Mouse (Mus musculus): ENCODE data around the gene Pappa2. TPM values are rescaled to one million over a fixed set of nuclear protein-coding genes. Genes with fewer than 3 reads are reported as not detected.

Pappa2 gene
- total and polyA plus RNA-seq, 2 experiments: not detected

DNA sequence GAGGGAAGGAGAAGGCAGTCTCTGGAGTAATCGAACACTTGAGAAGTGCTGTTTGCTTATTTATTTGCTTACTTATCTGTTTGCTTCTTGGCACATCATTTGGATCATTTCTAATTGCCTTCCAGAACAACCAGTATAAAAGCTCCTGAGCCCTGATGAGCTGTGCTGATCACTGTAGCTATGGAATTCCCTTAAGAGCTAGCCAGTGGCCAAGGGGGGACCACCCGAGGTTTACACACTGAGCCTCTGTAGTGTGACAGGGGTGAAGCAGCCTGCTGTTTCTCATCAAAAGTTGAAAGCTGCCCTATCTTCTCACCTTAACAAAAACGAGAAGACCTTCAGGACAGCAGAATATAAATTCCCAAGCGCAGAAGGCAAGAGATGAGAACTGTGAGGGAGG, 35.4 kb downstream of the Pappa2 start:
- Histone ChIP-seq H3K27me3 (ENCODE audit: control insufficient read depth, insufficient read depth, low read length) (no peaks in the 10 kb centered on the region), H3K4me3 (ENCODE audit: insufficient read depth, low read depth, low read length) (no peak overlapping the region), H3K36me3 (ENCODE audit: control insufficient read depth, insufficient read depth, low read length) (no peaks in the 10 kb centered on the region), H3K4me1 (ENCODE audit: control insufficient read depth, insufficient read depth, low read length) (no peaks in the 10 kb centered on the region), H3K9ac (ENCODE audit: low read depth, low read length) (no peak overlapping the region), H3K27ac (replicated peaks; ENCODE audit: insufficient read depth, low read depth, low read length) (no peak overlapping the region), H3K79me2 (ENCODE audit: control insufficient read depth, insufficient read depth, low read length) (no peaks in the 10 kb centered on the region)
- TF ChIP-seq POLR2A (IDR thresholded peaks at IDR 0.05; ENCODE audit: extremely low read depth, insufficient read depth, low read length): no peak
- no peak for TF ChIP-seq CTCF (IDR thresholded peaks at IDR 0.05; ENCODE audit: low read depth, low read length)
- DNase-seq (ENCODE audit: extremely low read depth, low read depth, low spot score): no peak
- 54% methylated on average over 4 of the region's 4 CpGs for WGBS

DNA sequence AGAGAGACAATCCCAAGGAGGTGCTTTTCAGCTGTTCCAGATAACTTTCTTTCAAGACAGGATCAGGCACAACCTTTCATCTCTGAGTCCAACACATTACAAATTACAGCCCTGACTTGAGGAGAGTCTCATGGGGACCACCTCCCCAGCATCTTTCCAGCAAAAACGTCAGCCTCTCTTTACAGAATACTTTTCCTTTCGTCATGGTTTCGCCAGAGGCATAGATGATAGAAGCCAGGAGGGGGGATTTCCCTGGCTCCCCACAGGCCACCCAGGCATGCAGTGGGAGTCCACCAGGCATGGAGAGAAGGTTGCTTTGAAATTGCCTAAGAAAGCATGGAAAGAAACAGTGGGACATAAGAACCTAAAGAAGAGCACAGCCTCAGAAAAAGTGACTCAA, 37.4 kb downstream of the Pappa2 start:
- DNase-seq (ENCODE audit: extremely low read depth, low read depth, low spot score): no peak
- Histone ChIP-seq H3K4me3 (ENCODE audit: insufficient read depth, low read depth, low read length) (no peak overlapping the region), H3K9ac (ENCODE audit: low read depth, low read length) (no peak overlapping the region), H3K27me3 (ENCODE audit: control insufficient read depth, insufficient read depth, low read length) (no peaks in the 10 kb centered on the region), H3K4me1 (ENCODE audit: control insufficient read depth, insufficient read depth, low read length) (no peaks in the 10 kb centered on the region), H3K79me2 (ENCODE audit: control insufficient read depth, insufficient read depth, low read length) (no peaks in the 10 kb centered on the region), H3K27ac (replicated peaks; ENCODE audit: insufficient read depth, low read depth, low read length) (no peak overlapping the region), H3K36me3 (ENCODE audit: control insufficient read depth, insufficient read depth, low read length) (no peaks in the 10 kb centered on the region)
- 81% methylated on average over 3 of the region's 3 CpGs for WGBS
- TF ChIP-seq POLR2A (IDR thresholded peaks at IDR 0.05; ENCODE audit: extremely low read depth, insufficient read depth, low read length) (no peak), CTCF (IDR thresholded peaks at IDR 0.05; ENCODE audit: low read depth, low read length) (no peak)

DNA sequence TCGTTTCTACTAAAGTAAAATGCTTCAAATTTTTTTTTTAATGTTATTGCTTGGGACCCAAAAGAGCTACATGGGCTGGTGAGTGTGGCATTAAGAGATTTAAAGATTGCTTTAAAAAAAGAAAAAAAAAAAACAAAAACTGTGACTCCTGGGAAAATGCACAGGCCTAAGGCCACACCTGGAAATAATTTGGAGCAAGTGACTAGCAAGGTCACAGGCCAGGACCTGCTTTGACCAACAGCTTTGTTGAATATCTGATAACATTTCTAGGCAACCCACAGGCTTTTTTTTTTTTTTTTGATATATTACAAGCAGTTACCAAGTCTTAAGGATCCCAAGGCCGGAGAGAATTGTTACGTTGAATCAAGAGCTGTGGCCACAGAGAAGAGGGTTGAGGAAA, 39.3 kb downstream of the Pappa2 start:
- no peak overlapping the region for H3K27ac ChIP-seq (replicated peaks; ENCODE audit: insufficient read depth, low read depth, low read length)
- no peaks in the 10 kb centered on the region for H3K36me3 ChIP-seq (ENCODE audit: control insufficient read depth, insufficient read depth, low read length)
- WGBS: 88% methylated on average over 3 of the region's 3 CpGs
- no peak overlapping the region for H3K9ac ChIP-seq (ENCODE audit: low read depth, low read length)
- H3K4me3 ChIP-seq (ENCODE audit: insufficient read depth, low read depth, low read length): no peak overlapping the region
- DNase-seq (ENCODE audit: extremely low read depth, low read depth, low spot score): no peak
- no peaks in the 10 kb centered on the region for H3K4me1 ChIP-seq (ENCODE audit: control insufficient read depth, insufficient read depth, low read length)
- no peaks in the 10 kb centered on the region for H3K79me2 ChIP-seq (ENCODE audit: control insufficient read depth, insufficient read depth, low read length)
- H3K27me3 ChIP-seq (ENCODE audit: control insufficient read depth, insufficient read depth, low read length): no peaks in the 10 kb centered on the region
- no peak for TF ChIP-seq POLR2A (IDR thresholded peaks at IDR 0.05; ENCODE audit: extremely low read depth, insufficient read depth, low read length)

DNA sequence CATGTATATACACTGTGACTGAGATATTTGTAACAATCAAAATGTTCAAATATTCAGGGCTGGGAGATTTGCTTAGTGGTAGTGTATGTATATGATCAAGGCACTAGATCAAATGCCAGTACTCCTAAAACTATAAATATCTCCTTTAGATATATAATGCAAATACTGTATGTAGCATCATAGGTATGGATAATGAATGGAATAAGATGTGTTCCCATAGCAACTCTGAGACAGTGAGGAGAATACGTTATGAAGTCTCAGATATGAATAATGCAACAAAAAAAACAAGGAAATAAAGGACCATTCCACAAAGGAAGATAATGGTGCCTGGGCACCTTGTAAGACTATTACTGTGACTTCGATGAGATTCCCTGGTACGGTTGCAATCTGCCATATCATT, 45.8 kb downstream of the Pappa2 start:
- no peaks in the 10 kb centered on the region for H3K36me3 ChIP-seq (ENCODE audit: control insufficient read depth, insufficient read depth, low read length)
- no peak overlapping the region for H3K27ac ChIP-seq (replicated peaks; ENCODE audit: insufficient read depth, low read depth, low read length)
- 92% methylated on average over 3 of the region's 3 CpGs for WGBS
- H3K27me3 ChIP-seq (ENCODE audit: control insufficient read depth, insufficient read depth, low read length): no peaks in the 10 kb centered on the region
- H3K4me3 ChIP-seq (ENCODE audit: insufficient read depth, low read depth, low read length): no peak overlapping the region
- peaks cover 11% of the 10 kb centered on the region for H3K4me1 ChIP-seq (ENCODE audit: control insufficient read depth, insufficient read depth, low read length)
- no peak for DNase-seq (ENCODE audit: extremely low read depth, low read depth, low spot score)
- no peaks in the 10 kb centered on the region for H3K79me2 ChIP-seq (ENCODE audit: control insufficient read depth, insufficient read depth, low read length)
- TF ChIP-seq CTCF (IDR thresholded peaks at IDR 0.05; ENCODE audit: low read depth, low read length) (no peak), POLR2A (IDR thresholded peaks at IDR 0.05; ENCODE audit: extremely low read depth, insufficient read depth, low read length) (no peak)
- H3K9ac ChIP-seq (ENCODE audit: low read depth, low read length): no peak overlapping the region

DNA sequence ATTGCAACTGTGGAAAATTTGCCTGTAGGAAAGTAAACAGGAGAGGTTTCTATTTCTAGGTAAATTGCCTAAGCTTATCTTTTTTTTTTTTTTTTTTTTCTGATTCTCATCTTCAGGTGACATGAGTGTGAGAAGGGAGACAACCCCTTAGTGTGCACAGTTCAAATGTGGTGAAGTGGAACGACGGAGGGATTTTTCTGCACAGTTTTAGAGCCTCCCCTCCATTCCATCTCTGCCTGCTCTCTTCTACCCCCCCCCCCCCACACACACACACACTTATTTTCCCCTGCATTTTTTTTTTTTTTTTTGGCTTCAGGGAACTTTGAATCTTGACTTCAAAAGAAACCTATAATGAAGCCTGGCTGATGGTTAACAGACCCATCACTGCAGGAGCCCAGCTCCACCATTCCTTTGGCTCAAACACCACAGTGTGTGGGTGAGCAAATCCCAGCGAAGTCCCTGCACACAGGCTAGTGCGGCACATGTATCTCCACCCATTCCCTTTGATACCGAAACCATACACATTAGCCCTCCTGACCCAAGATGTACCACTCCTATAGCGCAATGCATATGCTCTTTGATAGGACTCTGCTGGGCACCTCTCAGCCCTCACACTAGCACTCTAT, 49.0 kb downstream of the Pappa2 start:
- no peak overlapping the region for H3K9ac ChIP-seq (ENCODE audit: low read depth, low read length)
- 0 out of 2 replicates have a peak overlapping the region, but pooled peaks have one; percentile 18 for H3K27ac ChIP-seq (replicated peaks; ENCODE audit: insufficient read depth, low read depth, low read length)
- H3K4me1 ChIP-seq (ENCODE audit: control insufficient read depth, insufficient read depth, low read length): peaks cover 11% of the 10 kb centered on the region
- no peak for TF ChIP-seq CTCF (IDR thresholded peaks at IDR 0.05; ENCODE audit: low read depth, low read length)
- no peak for TF ChIP-seq POLR2A (IDR thresholded peaks at IDR 0.05; ENCODE audit: extremely low read depth, insufficient read depth, low read length)
- no peaks in the 10 kb centered on the region for H3K36me3 ChIP-seq (ENCODE audit: control insufficient read depth, insufficient read depth, low read length)
- H3K4me3 ChIP-seq (ENCODE audit: insufficient read depth, low read depth, low read length): no peak overlapping the region
- DNase-seq (ENCODE audit: extremely low read depth, low read depth, low spot score): no peak
- WGBS: 53% methylated on average over 6 of the region's 6 CpGs
- no peaks in the 10 kb centered on the region for H3K27me3 ChIP-seq (ENCODE audit: control insufficient read depth, insufficient read depth, low read length)
- no peaks in the 10 kb centered on the region for H3K79me2 ChIP-seq (ENCODE audit: control insufficient read depth, insufficient read depth, low read length)

DNA sequence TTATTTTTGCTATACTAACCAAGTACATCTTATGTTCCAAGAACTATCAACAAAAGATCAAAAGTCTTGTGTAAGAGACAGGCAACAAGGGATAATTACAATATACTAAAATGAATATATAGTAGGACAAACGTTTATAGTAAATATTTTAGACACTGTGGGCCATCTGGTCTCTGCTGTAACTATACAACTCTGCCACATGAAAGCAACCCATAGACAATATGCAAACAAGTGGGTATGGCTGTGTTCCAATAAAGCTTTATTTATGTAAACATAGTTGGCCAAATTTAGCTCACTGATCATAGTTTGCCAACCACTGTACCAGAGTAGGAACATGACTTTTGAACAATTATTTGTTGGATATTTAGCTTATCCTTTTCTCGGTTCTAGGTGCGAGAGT, 50.9 kb downstream of the Pappa2 start:
- no peaks in the 10 kb centered on the region for H3K79me2 ChIP-seq (ENCODE audit: control insufficient read depth, insufficient read depth, low read length)
- H3K27me3 ChIP-seq (ENCODE audit: control insufficient read depth, insufficient read depth, low read length): no peaks in the 10 kb centered on the region
- TF ChIP-seq CTCF (IDR thresholded peaks at IDR 0.05; ENCODE audit: low read depth, low read length): no peak
- TF ChIP-seq POLR2A (IDR thresholded peaks at IDR 0.05; ENCODE audit: extremely low read depth, insufficient read depth, low read length): no peak
- peaks cover 11% of the 10 kb centered on the region for H3K4me1 ChIP-seq (ENCODE audit: control insufficient read depth, insufficient read depth, low read length)
- no peak overlapping the region for H3K4me3 ChIP-seq (ENCODE audit: insufficient read depth, low read depth, low read length)
- DNase-seq (ENCODE audit: extremely low read depth, low read depth, low spot score): no peak
- no peak overlapping the region for H3K9ac ChIP-seq (ENCODE audit: low read depth, low read length)
- WGBS: 61% methylated on average over 3 of the region's 3 CpGs
- no peaks in the 10 kb centered on the region for H3K36me3 ChIP-seq (ENCODE audit: control insufficient read depth, insufficient read depth, low read length)
- no peak overlapping the region for H3K27ac ChIP-seq (replicated peaks; ENCODE audit: insufficient read depth, low read depth, low read length)
